In genomic region chr11:84794496-84795113, GRCm38 (mm10) we compare ENCODE assay signal across 9 mouse cellular contexts. TPM values are rescaled to one million over a fixed set of nuclear protein-coding genes. Genes with fewer than 3 reads are reported as not detected.
DNase-seq lines count a peak whose midpoint lies in the region; ATAC-seq and TF ChIP-seq lines count a peak whose summit lies in the region.
"Had no signal": no experiment of that assay in that cellular context is flagged by ENCODE, and none has a peak within 500 bp of the region (broad histone marks: within the 10 kb centered on the region; RNA-seq: fewer than 3 reads in every experiment).

No protein-coding gene starts in this region.

- H3K4me2 ChIP-seq in hindbrain, embryonic 14.5 days (replicated peaks) = peak overlapping the region; percentile 40
- H3K4me2 ChIP-seq: liver, embryonic 15.5 days had no signal

- peaks cover 10% of the 10 kb centered on the region for H3K4me1 ChIP-seq in hindbrain, embryonic 14.5 days (replicated peaks; ENCODE audit: control insufficient read depth, insufficient read depth, low read length)

- POLR2A ChIA-PET in Patski (lab: Charles Lee) = interaction anchor here (0.6 to 0.9 kb wide), 2 partner anchors 281 to 380 kb away, joined by 3 to 7 read pairs; partner anchors contain the start of gene Aatf

- in situ Hi-C loops in Patski (cut with MboI; ENCODE audit: low pct_unique_long_range_greater_than_20kb) = loop anchor here (5.0 kb wide), 2 partner anchors 67 to 362 kb away; no protein-coding TSS in a partner anchor

- H3K9me3 ChIP-seq in hindbrain, embryonic 14.5 days (ENCODE audit: control insufficient read depth, low read length) = no peaks in the 10 kb centered on the region
- H3K9me3 ChIP-seq: liver, embryonic 15.5 days had no signal

- no peaks in the 10 kb centered on the region for H3K27me3 ChIP-seq in Patski
- no peaks in the 10 kb centered on the region for H3K27me3 ChIP-seq in hindbrain, embryonic 14.5 days (ENCODE audit: control insufficient read depth, insufficient read depth, low read length)

- peak overlapping the region; percentile 54; the same call in 1 of the 2 replicates for H3K27ac ChIP-seq in hindbrain, embryonic 14.5 days
- H3K27ac ChIP-seq: liver, embryonic 15.5 days had no signal

- no peak for DNase-seq in Patski (ENCODE audit: low read depth, low spot score)
- DNase-seq in cerebellum, postnatal 14 days = peak; percentile 93 to 94
- peak; percentile 81 to 87 for DNase-seq in frontal cortex, postnatal 36 days (ENCODE audit: low spot score in 2 of 2)
- DNase-seq in hindbrain, embryonic 14.5 days (ENCODE audit: low spot score) = peak; percentile 92
- peak; percentile 77 to 85 for DNase-seq in layer of hippocampus, postnatal 25 days (ENCODE audit: extremely low spot score in 1 of 2, low spot score in 1 of 2)
- DNase-seq in lung, postnatal 36 days = peak; percentile 62
- DNase-seq in right cerebral cortex, postnatal 10 days (ENCODE audit: low spot score in 2 of 2) = peak; percentile 89 to 92
- peak; percentile 33 for DNase-seq in yolk sac, embryonic 10.5 days (ENCODE audit: low spot score)

- no peaks in the 10 kb centered on the region for H3K36me3 ChIP-seq in hindbrain, embryonic 14.5 days (replicated peaks; ENCODE audit: control insufficient read depth, insufficient read depth)
- H3K36me3 ChIP-seq: liver, embryonic 15.5 days had no signal

- peak overlapping the region; percentile 26; the same call in 1 of the 2 replicates for H3K9ac ChIP-seq in hindbrain, embryonic 14.5 days
- H3K9ac ChIP-seq: liver, embryonic 15.5 days had no signal

- no peak for ATAC-seq in Patski
- peak; percentile 85 for ATAC-seq in hindbrain, embryonic 14.5 days (ENCODE audit: low FRiP score)

- H3K4me3 ChIP-seq in hindbrain, embryonic 14.5 days (replicated peaks; ENCODE audit: low read length) = no peak overlapping the region; the same call in 1 of the 2 replicates
- H3K4me3 ChIP-seq: liver, embryonic 15.5 days had no signal

- TF ChIP-seq CTCF in Patski (IDR thresholded peaks at IDR 0.05) = peak; percentile 98

- 9% methylated on average over 17 of the region's 17 CpGs for WGBS in hindbrain, embryonic 14.5 days

- CTCF ChIA-PET in Patski (lab: Charles Lee) = interaction anchor here (1.0 to 2.5 kb wide), 8 partner anchors 19 to 530 kb away, joined by 3 to 13 read pairs (median 4); no protein-coding TSS in a partner anchor

RNA-seq across cellular contexts. Expression of gene Mrm1, which starts 24.7 kb away (rescaled TPM):
- polyA plus RNA-seq in Patski (2021) = 16.7 TPM
- 12.2 and 16.0 TPM in 2 replicates for polyA plus RNA-seq in hindbrain, embryonic 14.5 days (2014; fragmentation: Nextera tagmentation; extraction: Ambion mirVana)
- 10 to 100 TPM; 11.4 to 12.2 TPM for total RNA-seq in layer of hippocampus, postnatal 25 days (2021)

RNA-seq across cellular contexts. Expression of gene Dhrs11, which starts 34.2 kb away (rescaled TPM):
- polyA plus RNA-seq in Patski (2021) = 33.2 TPM
- polyA plus RNA-seq in hindbrain, embryonic 14.5 days (2014; fragmentation: Nextera tagmentation; extraction: Ambion mirVana) = 10.2 and 10.5 TPM in 2 replicates
- total RNA-seq in layer of hippocampus, postnatal 25 days (2021) = 1 to 10 TPM; 4.6 to 6.6 TPM
